Mouse (Mus musculus): ENCODE measurements around the gene Pld6. TPM values are rescaled to one million over a fixed set of nuclear protein-coding genes. Genes with fewer than 3 reads are reported as not detected.

The Pld6 gene
- polyA plus RNA-seq, 1 experiment from 2014 or later: 3.4 TPM

DNA sequence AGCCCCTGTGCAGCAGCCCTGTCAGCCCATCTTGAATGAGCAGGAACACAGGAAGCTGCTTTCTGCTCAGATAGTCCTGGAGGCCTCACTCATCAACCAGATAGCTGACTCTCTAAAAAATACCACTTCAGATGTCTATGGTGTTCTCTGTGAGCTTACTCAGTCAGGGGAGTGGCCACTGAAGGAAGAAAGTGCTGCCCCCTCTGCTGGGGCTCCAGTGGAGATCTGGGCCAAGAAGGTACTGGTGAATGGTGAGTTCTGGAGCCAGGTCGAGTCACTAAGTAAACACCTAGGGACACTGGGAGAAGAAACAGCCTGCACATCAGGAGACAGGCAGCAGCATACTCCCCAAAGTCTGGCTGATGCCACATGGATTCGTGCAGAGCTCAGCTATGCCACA is 27.8 kb downstream of the Pld6 start:
- 0 out of 2 replicates have a peak overlapping the region, but pooled peaks have one; percentile 33 for H3K27ac ChIP-seq (replicated peaks)
- 0 out of 2 replicates have a peak, but pooled peaks cover 15% of the 10 kb centered on the region for H3K4me1 ChIP-seq (replicated peaks)
- H3K4me2 ChIP-seq: no peak overlapping the region
- no peak overlapping the region for H3K4me3 ChIP-seq
- H3K9me3 ChIP-seq: no peaks in the 10 kb centered on the region
- peaks cover 99% of the 10 kb centered on the region for H3K36me3 ChIP-seq
- H3K27me3 ChIP-seq: no peaks in the 10 kb centered on the region
- no peak overlapping the region for H3K9ac ChIP-seq
- 84% methylated on average over 2 of the region's 2 CpGs for WGBS
- ATAC-seq (ENCODE audit: low read depth): no peak

DNA sequence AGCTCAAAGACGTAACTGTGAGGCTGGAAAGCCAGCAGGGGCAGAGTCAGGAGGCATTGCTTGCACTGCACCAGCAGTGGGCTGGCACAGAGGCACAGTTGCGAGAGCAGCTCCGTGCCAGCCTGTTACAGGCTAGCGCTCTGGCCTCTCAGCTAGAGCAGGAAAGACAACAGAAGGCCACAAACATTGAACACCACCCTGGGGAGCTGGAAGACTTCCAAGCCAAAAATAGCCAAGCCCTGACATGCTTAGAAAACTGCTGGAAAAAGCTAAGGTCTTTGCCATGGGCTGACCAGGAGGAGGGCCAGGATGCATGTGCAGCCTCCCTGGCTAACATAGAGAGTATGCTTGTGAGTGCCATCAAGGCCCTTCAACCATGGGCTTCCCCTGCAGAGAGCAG is 28.3 kb downstream of the Pld6 start:
- Histone ChIP-seq H3K36me3 (peaks cover 98% of the 10 kb centered on the region), H3K4me3 (no peak overlapping the region), H3K9ac (no peak overlapping the region), H3K27me3 (no peaks in the 10 kb centered on the region), H3K4me1 (replicated peaks) (0 out of 2 replicates have a peak, but pooled peaks cover 15% of the 10 kb centered on the region), H3K27ac (replicated peaks) (peak overlapping the region; percentile 33; the same call in 1 of the 2 replicates), H3K4me2 (no peak overlapping the region), H3K9me3 (no peaks in the 10 kb centered on the region)
- 0 out of 2 replicates have a peak, but pooled peaks have one; percentile 27 for ATAC-seq (ENCODE audit: low read depth)
- 71% methylated on average over 4 of the region's 4 CpGs for WGBS

DNA sequence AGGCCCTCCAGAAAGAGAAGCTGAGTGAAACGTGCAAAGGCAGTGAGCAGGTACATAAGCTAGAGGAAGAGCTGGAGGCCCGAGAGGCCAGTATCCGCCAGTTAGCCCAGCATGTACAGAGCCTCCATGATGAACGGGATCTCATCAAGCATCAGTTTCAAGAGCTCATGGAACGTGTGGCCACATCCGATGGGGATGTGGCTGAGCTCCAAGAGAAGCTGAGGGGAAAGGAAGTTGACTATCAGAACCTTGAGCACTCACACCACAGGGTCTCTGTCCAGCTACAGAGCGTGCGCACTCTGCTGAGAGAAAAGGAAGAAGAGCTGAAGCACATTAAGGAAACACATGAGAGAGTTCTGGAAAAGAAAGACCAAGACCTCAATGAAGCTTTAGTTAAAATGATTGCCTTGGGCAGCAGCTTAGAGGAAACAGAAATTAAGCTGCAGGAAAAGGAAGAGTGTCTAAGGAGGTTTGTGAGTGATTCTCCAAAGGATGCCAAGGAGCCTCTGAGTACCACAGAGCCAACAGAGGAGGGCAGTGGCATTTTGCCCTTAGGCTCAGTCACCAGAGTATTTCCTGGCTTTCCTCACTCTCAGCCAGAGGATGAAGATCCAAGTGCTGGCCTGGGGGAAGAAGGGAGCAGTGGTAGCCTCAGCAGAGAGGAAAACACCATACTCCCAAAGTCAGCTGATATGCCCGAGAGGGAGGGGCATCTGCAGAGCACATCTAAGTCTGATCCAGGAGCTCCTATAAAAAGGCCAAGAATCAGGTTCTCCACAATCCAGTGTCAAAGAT is 29.1 kb downstream of the Pld6 start:
- no peaks in the 10 kb centered on the region for H3K27me3 ChIP-seq
- H3K4me3 ChIP-seq: no peak overlapping the region
- 91% methylated on average over 9 of the region's 9 CpGs for WGBS
- no peaks in the 10 kb centered on the region for H3K9me3 ChIP-seq
- no peak for ATAC-seq (ENCODE audit: low read depth)
- no peak overlapping the region for H3K4me2 ChIP-seq
- peaks cover 98% of the 10 kb centered on the region for H3K36me3 ChIP-seq
- H3K4me1 ChIP-seq (replicated peaks): 0 out of 2 replicates have a peak, but pooled peaks cover 15% of the 10 kb centered on the region
- peak overlapping the region; percentile 20; the same call in 1 of the 2 replicates for H3K27ac ChIP-seq (replicated peaks)
- H3K9ac ChIP-seq: no peak overlapping the region

DNA sequence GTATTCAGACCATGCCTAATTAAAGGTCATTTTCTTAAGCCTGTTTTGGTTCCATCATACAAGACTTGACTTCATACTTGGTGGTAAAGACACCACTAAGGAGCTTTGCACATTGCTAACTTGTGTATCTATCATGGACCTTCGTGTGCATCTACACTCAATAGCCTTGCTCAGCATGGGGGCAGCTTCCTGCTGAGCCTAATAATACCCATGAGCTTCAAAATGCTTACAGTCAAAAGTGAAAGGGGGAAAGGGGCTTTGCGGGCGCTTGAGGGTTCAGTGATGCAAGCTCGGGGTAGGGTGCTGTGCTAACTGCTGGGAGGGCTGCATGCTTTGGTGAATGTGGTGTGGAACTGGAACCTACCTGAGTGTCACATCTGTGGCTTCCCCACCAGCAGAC is 31.1 kb downstream of the Pld6 start:
- WGBS: 57% methylated on average over 4 of the region's 4 CpGs
- no peak for ATAC-seq (ENCODE audit: low read depth)

DNA sequence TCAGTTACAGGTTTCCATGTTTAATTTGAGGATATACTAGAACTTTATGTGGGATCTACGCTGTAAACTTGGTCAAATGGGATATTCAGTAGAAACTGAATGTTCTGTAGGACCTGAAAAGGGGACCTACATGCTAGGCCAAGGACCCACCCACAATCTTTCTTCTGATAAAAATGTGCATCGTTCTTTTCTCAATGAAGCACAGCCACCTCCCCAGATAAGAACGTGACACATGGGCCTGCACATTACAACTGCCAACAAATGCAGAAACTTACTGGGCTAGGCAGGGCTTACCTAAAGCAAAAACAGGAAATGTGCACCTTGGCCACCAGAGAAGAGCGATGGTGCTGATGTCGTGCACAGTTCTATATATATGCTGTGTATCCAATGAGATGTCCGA is 32.9 kb downstream of the Pld6 start:
- no peak overlapping the region for H3K4me3 ChIP-seq
- 94% methylated on average over 6 of the region's 6 CpGs for WGBS
- H3K9ac ChIP-seq: no peak overlapping the region
- no peak for ATAC-seq (ENCODE audit: low read depth)
- H3K9me3 ChIP-seq: no peaks in the 10 kb centered on the region
- H3K4me2 ChIP-seq: no peak overlapping the region
- H3K27me3 ChIP-seq: no peaks in the 10 kb centered on the region
- H3K27ac ChIP-seq (replicated peaks): no peak overlapping the region
- H3K4me1 ChIP-seq (replicated peaks): 0 out of 2 replicates have a peak, but pooled peaks cover 10% of the 10 kb centered on the region
- H3K36me3 ChIP-seq: peaks cover 98% of the 10 kb centered on the region

More for the DNA sequence above, 31.1 kb downstream of the Pld6 start:
- no peak overlapping the region for H3K4me3 ChIP-seq
- no peak overlapping the region for H3K4me2 ChIP-seq
- peaks cover 99% of the 10 kb centered on the region for H3K36me3 ChIP-seq
- H3K27me3 ChIP-seq: no peaks in the 10 kb centered on the region
- no peak overlapping the region for H3K9ac ChIP-seq
- no peak overlapping the region for H3K27ac ChIP-seq (replicated peaks)
- 0 out of 2 replicates have a peak, but pooled peaks cover 15% of the 10 kb centered on the region for H3K4me1 ChIP-seq (replicated peaks)
- no peaks in the 10 kb centered on the region for H3K9me3 ChIP-seq

DNA sequence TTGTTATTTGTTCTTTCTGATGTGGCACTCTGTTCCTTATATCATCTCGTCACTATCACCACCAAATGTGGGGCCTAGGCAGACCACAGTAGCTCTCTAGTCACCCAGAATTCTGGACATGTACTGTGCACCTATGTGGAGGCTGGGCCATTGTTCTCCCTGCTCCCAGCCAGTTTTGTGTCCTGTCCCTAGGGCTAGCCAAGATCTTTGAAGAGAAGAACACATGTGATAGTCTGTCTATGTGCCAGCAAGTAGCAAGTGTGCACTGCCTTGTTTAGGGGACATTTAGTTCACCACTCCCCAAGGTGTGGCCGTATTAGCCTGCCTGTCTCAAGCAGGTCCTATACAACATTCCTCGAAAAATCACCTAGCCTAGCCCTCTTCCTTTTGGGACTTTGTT is 38.4 kb downstream of the Pld6 start:
- no peak overlapping the region for H3K4me3 ChIP-seq
- no peaks in the 10 kb centered on the region for H3K9me3 ChIP-seq
- peaks cover 80% of the 10 kb centered on the region for H3K36me3 ChIP-seq
- no peak overlapping the region for H3K27ac ChIP-seq (replicated peaks)
- H3K4me2 ChIP-seq: no peak overlapping the region
- no peak for ATAC-seq (ENCODE audit: low read depth)
- no peaks in the 10 kb centered on the region for H3K4me1 ChIP-seq (replicated peaks)
- 91% methylated on average over 3 of the region's 3 CpGs for WGBS
- H3K9ac ChIP-seq: no peak overlapping the region
- H3K27me3 ChIP-seq: no peaks in the 10 kb centered on the region

DNA sequence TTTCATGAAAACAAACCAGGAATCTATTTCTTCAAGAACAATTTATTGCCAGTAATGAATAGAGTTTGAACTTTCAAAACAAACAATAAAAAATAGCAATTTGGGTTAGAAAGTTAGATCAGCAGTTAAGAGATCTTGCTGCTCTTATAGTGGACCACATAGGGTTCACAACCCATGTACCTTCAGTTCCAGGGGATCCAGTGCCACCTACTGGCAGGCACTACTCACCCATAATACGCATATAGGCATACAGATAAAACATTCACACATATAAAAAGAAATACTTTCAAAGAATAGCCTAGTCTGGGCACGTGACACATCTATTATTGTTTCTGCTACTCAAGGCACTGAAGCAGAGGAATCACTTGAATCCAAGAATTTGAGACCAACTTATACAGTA is 40.8 kb downstream of the Pld6 start:
- no peaks in the 10 kb centered on the region for H3K27me3 ChIP-seq
- H3K4me3 ChIP-seq: no peak overlapping the region
- no peak overlapping the region for H3K27ac ChIP-seq (replicated peaks)
- no peak for ATAC-seq (ENCODE audit: low read depth)
- H3K9me3 ChIP-seq: no peaks in the 10 kb centered on the region
- WGBS: 91% methylated on average over 2 of the region's 2 CpGs
- H3K4me2 ChIP-seq: no peak overlapping the region
- peaks cover 80% of the 10 kb centered on the region for H3K36me3 ChIP-seq
- H3K4me1 ChIP-seq (replicated peaks): no peaks in the 10 kb centered on the region
- no peak overlapping the region for H3K9ac ChIP-seq

DNA sequence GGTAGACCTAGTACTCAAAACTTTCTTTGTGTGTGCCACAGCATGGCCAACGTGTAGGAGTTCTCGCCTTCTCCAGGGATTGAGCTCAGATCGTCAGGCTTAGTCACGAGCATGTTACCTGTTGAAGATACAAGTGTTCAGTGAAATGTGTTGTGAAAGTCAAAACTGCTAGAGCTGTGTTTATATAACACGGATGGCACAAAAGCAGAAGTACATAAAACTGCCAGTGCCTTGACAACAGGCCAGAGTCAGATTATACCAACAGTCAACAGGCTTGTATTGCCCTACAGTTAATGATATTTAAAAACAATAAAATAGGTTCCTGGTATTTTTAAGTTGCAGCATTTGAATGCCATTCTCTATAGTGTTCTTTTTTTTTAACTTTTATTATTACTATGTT is 41.6 kb downstream of the Pld6 start:
- Histone ChIP-seq H3K9me3 (no peaks in the 10 kb centered on the region), H3K27me3 (no peaks in the 10 kb centered on the region), H3K27ac (replicated peaks) (no peak overlapping the region), H3K4me3 (no peak overlapping the region), H3K36me3 (peaks cover 80% of the 10 kb centered on the region), H3K4me1 (replicated peaks) (no peaks in the 10 kb centered on the region), H3K4me2 (no peak overlapping the region), H3K9ac (no peak overlapping the region)
- 95% methylated on average over 5 of the region's 5 CpGs for WGBS
- ATAC-seq (ENCODE audit: low read depth): no peak

DNA sequence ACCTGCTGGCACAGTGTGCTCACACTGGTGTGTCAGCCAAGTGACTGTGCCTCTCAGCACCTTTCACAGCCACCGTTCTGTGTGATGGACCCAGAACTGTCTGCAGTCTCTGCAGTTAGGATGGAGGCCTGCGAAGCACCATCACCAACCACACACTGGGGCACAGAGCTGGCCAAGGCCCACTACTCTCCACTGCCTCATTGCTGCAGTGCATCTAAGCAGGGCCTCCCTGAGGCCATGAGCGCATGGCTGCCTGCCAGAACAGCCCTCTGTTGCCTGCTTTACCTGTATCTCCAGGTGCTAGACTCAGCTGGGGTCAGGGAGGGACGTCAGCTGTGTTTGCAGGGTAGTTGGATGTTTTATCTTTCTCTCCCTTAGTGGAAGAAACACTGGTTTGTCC is 43.1 kb downstream of the Pld6 start:
- Histone ChIP-seq H3K36me3 (peaks cover 81% of the 10 kb centered on the region), H3K27me3 (no peaks in the 10 kb centered on the region), H3K27ac (replicated peaks) (no peak overlapping the region), H3K4me3 (no peak overlapping the region), H3K4me2 (no peak overlapping the region), H3K4me1 (replicated peaks) (no peaks in the 10 kb centered on the region), H3K9me3 (no peaks in the 10 kb centered on the region), H3K9ac (no peak overlapping the region)
- no peak for ATAC-seq (ENCODE audit: low read depth)
- WGBS: 97% methylated on average over 4 of the region's 4 CpGs

DNA sequence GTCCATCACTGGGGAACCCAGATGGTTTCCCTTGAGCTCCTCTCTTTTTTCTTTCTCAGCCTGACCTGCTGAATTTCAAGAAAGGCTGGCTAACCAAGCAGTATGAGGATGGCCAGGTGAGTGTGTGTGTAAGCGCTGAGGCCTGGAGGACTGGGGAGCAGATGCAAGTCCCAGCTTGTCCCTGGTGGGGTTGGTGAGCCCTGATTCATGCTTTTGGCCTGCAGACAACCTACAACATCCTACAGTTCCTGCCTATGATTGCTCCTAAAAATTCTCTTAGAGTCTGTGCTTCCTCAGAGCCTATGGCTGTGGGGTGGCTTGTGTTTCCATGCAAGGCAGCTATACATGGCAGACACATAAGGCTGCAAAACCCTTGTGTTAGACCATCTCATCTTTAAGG is 43.7 kb downstream of the Pld6 start:
- H3K9ac ChIP-seq: no peak overlapping the region
- no peaks in the 10 kb centered on the region for H3K4me1 ChIP-seq (replicated peaks)
- H3K4me2 ChIP-seq: no peak overlapping the region
- H3K27me3 ChIP-seq: no peaks in the 10 kb centered on the region
- WGBS: 100% methylated on average over 1 of the region's 1 CpGs
- peaks cover 81% of the 10 kb centered on the region for H3K36me3 ChIP-seq
- no peak overlapping the region for H3K4me3 ChIP-seq
- H3K9me3 ChIP-seq: no peaks in the 10 kb centered on the region
- ATAC-seq (ENCODE audit: low read depth): no peak
- H3K27ac ChIP-seq (replicated peaks): no peak overlapping the region

DNA sequence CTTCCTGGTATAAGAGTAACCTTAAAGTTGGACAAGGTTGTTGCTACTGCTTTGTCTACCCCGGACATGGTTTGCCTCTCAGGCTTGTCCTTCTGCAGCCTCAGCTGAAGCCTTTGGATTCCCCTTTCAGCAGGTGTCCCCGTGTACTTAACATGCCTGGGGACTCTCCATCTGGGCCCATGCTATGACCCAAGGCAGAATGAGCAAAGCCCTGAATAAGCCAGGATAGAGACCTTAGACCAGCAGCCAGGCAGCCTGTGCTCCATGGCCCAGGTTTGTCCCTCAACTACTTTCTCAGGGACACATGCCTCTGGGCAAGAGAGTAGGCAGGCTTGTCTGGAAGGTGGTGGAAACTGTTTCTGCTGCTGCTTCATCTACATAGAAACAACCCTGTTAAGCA is 44.1 kb downstream of the Pld6 start:
- Histone ChIP-seq H3K27me3 (no peaks in the 10 kb centered on the region), H3K4me3 (no peak overlapping the region), H3K4me1 (replicated peaks) (no peaks in the 10 kb centered on the region), H3K9ac (no peak overlapping the region), H3K4me2 (no peak overlapping the region), H3K36me3 (peaks cover 81% of the 10 kb centered on the region), H3K27ac (replicated peaks) (no peak overlapping the region), H3K9me3 (no peaks in the 10 kb centered on the region)
- no peak for ATAC-seq (ENCODE audit: low read depth)
- WGBS: 95% methylated on average over 2 of the region's 2 CpGs

DNA sequence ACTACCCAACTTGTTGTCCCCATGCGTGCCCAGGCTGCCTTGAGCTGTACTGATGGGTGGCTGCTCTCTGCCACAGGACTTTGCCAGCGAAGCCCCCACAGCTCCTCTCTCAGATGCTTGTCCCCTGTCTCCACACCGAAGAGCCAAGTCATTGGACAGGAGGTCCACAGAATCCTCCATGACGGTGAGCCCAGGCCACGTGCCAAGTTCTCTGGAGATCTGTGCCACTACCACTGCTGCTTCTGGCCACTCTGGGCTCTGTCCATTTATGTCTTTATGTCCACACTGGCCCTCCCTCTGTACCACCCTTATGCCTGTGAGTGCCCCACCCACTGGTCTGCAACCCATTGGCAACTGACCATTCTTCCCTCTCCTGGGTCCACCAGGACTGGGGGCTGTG is 45.5 kb downstream of the Pld6 start:
- Histone ChIP-seq H3K9me3 (no peaks in the 10 kb centered on the region), H3K4me1 (replicated peaks) (no peaks in the 10 kb centered on the region), H3K4me2 (no peak overlapping the region), H3K4me3 (no peak overlapping the region), H3K27me3 (no peaks in the 10 kb centered on the region), H3K9ac (no peak overlapping the region), H3K27ac (replicated peaks) (no peak overlapping the region), H3K36me3 (peaks cover 90% of the 10 kb centered on the region)
- ATAC-seq (ENCODE audit: low read depth): no peak
- 98% methylated on average over 5 of the region's 5 CpGs for WGBS

DNA sequence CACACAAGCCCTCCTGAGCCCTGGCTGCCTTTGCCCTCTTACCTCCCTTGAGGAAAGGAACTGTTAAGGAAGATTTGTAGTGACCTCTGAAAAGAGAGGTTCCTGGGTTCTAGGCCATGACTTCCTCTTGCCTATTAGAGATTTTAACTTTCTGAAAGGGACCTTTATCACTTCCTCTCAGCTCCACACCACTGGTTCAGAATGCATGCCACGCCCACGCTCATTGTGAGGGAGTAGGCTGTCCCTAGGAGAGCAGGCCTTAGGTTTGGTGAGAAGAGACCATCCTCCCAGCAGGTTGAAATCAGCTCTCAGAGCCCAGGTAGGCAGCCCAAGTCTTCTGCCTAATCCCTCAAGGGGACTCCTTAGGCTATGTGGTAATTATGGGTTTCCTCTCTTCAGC is 47.4 kb downstream of the Pld6 start:
- Histone ChIP-seq H3K4me2 (no peak overlapping the region), H3K4me1 (replicated peaks) (no peaks in the 10 kb centered on the region), H3K4me3 (no peak overlapping the region), H3K36me3 (peaks cover 98% of the 10 kb centered on the region), H3K9ac (no peak overlapping the region), H3K9me3 (no peaks in the 10 kb centered on the region), H3K27me3 (no peaks in the 10 kb centered on the region), H3K27ac (replicated peaks) (no peak overlapping the region)
- ATAC-seq (ENCODE audit: low read depth): no peak
- 92% methylated on average over 2 of the region's 2 CpGs for WGBS

All from neural tube, embryonic 13.5 days (tissue).